Mouse (Mus musculus) mature B cell (primary cell): ENCODE data around the gene Vps18.

Experiments
- in situ Hi-C: fragments of 300-500 bp; cut with MboI; formaldehyde crosslinking; loops from 2 replicates; pipeline ENCODE4 v1.14.3; 2019

Gene Vps18

DNA sequence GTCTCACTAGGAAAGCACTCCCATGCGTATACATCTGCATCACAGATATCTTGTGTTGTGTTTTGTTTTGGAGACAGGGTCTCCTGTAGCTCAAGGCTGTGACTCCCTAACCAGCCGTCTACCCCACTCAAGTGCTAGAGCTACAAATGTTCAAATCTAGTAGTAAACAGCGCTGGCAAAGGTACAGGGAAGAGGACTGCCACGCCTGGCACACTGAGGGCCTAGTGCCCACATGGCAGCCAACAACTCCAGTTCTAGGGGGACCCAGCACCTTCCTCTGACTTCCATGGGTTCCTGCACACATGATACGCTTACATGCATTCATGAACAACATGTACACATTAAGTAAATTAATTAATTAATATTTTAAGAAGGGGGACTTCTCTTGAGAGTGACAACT is 3.7 kb downstream of the Vps18 start:
- in situ Hi-C loops, result no loop called here

DNA sequence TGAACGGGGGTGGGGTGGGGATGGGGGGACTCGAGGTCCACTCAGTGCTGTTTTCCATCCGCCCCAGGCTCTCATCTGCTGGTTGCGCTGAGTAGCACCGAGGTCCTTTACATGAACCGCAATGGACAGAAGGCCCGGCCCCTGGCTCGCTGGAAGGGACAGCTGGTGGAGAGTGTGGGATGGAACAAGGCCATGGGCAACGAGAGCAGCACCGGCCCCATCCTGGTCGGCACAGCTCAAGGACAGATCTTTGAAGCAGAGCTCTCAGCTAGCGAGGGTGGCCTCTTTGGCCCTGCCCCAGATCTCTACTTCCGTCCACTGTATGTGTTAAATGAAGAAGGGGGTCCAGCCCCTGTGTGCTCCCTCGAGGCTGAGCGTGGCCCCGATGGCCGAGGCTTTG is 4.3 kb downstream of the Vps18 start:
- in situ Hi-C loops, result no loop called here

- in situ Hi-C loops, result no loop called here
Observed at GRCm38 (mm10) chr2:119293311-119293710, 4.8 kb downstream of the Vps18 start.

- in situ Hi-C loops, result no loop called here
Observed at GRCm38 (mm10) chr2:119293776-119294390, 5.3 kb downstream of the Vps18 start.

GRCm38 (mm10) chr2:119294411-119294810 is 5.9 kb downstream of the Vps18 start:
- in situ Hi-C loops, result no loop called here

- in situ Hi-C loops, result no loop called here
Observed at GRCm38 (mm10) chr2:119296756-119297155, 8.2 kb downstream of the Vps18 start.

DNA sequence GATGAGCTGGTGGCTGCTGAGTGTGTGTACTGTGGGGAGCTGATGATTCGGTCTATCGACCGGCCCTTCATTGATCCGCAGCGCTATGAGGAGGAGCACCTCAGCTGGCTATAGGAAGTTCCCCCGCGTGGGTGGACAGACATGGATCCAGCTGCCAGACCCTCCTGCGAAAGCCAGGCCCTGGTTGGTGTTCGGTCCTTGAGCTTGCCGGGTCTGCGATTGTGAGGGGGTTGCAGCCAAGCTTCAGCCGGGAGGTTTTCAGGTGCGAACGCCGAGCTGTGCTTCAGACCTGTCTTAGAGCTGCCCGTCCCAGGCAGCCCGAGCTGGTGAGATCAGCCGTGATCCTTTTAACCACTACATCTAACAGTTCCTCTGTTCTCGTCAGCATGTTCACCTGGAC is 9.0 kb downstream of the Vps18 start:
- in situ Hi-C loops, result no loop called here

- in situ Hi-C loops, result no loop called here
Observed at GRCm38 (mm10) chr2:119298330-119298729, 9.8 kb downstream of the Vps18 start.

- in situ Hi-C loops, result no loop called here
Observed at GRCm38 (mm10) chr2:119298839-119299238, 10.3 kb downstream of the Vps18 start.

- in situ Hi-C loops, result no loop called here
Observed at GRCm38 (mm10) chr2:119299981-119300818, 11.7 kb downstream of the Vps18 start.

GRCm38 (mm10) chr2:119300819-119301493 is 12.4 kb downstream of the Vps18 start:
- in situ Hi-C loops, result no loop called here

DNA sequence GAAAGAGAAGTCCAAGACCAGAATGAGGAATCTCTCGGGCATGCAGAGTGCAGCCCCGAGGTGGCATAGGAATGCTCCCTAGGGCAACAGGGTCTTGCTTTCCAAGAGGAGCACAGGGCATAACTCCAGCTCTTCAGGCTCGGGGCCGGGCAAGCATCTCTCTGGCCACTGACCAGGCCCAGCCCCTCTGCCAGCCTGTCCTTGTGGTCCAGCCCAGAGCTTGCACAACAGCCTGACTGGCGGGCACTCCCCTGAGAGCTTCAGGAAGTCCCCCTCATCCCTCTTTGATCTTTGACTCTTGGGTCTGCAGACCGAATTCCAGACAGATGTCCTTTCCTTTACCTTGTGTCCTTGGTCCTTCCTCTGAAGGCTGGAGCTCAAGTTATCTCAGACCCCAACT is 14.3 kb downstream of the Vps18 start:
- in situ Hi-C loops, result no loop called here

GRCm38 (mm10) chr2:119304391-119304790 is 15.9 kb downstream of the Vps18 start:
- in situ Hi-C loops, result no loop called here

DNA sequence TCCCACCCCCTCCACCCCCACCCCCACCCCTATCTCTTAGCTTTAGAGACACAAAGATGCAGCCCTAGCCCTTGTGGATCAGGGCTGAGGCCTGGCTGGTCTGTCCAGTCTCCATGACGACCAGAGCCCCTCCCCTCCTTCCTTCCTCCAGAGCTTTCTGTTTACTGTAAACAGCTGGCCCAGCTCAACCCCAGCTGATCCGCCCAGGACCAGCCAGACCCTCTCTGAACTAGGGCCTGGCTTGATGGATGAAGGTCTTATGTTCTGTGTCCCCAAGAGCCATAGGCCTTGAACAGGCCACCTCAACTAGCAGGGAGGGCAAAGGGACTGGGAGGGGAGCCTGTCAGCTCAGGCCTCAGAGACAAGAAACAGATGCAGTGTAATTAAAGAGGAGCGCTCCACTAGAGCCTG is 16.3 kb downstream of the Vps18 start:
- in situ Hi-C loops, result no loop called here

- in situ Hi-C loops, result no loop called here
Observed at GRCm38 (mm10) chr2:119311544-119311943, 23.0 kb downstream of the Vps18 start.

- in situ Hi-C loops, result no loop called here
Observed at GRCm38 (mm10) chr2:119312380-119312958, 23.9 kb downstream of the Vps18 start.

DNA sequence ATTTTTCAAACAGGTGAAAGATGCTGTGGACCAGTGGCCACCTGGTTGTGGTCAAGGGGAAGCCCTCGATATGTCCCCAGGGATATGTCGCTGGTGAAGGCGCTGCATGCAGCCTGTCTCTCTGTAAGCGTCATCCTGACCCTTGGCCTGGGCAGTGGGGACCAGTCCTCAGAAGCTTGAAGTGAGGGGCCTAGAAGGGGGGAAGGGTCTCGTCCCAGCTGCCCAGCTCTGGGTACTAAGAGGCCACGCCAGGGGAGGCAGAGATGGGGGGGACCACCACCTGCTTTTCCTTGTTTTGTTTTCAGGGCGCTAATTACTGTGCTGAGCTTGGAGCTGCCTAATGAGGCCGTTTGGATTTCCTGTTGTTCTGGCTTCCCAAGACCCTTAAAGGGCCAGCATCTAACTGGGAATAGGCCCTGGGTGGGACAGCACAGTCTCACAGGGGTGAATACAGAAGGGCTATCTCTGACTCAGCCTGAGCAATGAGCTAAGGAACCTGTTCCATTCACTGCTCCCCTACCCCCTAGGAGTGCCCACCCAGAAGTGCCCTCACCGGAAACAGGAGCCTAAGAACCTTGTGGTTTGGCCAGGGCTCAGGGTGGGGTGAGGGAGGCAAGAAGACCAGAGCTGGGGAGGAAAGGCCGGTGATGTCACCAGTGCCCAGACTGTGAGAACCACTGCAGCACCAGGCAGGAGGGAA is 25.4 kb downstream of the Vps18 start:
- in situ Hi-C loops, result no loop called here

GRCm38 (mm10) chr2:119314742-119315310 is 26.3 kb downstream of the Vps18 start:
- in situ Hi-C loops, result no loop called here

DNA sequence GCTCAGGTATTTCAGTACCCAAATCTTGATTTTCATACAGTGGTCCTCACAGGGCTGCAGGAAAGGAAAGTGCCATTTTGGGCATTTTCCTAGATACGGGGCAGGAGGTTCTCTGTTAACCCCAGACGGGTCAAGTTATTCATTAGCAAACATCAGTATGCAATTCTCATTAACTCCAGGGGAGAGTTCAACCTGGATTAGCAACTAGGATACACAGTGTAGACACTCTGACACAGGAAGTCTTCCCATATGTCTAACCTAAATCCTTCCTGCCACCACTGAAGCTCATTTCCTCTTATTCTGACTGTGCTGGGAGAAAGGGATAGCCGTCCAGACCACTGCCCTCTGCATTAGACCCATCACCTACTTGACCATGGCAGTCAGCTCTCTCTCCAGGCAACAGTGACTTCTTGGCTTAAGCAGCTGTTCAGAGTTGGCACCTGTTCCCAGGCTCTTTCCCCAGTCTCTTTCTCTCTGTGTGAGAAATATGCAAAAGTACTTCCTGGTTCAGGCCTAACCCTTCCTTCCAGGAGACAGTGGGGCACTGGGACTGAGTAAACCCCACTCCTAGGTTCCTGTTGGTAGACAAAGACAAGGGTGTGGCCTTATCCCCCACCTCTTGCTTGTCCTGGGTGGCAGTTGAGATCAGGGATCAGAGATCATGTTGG is 29.6 kb downstream of the Vps18 start:
- in situ Hi-C loops, result no loop called here

DNA sequence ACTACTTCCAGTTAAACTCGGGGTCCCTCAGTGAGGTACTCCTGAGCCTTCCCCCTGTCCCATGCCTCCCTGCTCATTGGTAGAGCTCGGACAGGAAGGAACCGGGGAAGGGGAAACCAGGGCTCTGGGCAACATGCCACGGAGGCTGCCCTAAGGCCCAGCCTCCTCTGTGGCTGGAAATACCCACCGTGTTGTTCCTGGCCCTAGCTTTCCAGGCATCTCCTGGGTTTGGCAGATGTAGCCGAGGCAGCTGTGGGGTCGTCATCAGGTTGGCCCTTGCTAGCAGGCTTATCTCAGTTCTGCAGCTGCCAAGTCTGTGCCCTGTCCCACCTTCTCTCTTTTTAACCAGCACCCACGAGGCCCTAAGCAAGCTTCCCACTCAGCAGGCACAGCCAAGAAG is 32.0 kb downstream of the Vps18 start:
- in situ Hi-C loops, result no loop called here
